Mouse (Mus musculus) gastrocnemius, postnatal 10 days (tissue): ENCODE data around the gene Actg1. TPM values are rescaled to one million over a fixed set of nuclear protein-coding genes. Genes with fewer than 3 reads are reported as not detected.
"Not testable (repeated sequence)": the region's sequence is repeated elsewhere in the genome, so short reads cannot be mapped to it uniquely, and the experiment has no call there.

Experiments used
- DNase-seq: peaks from one replicate; pipeline ENCODE4 v3.0.0; 2021; ENCODE audit warnings: mixed read lengths
- total RNA-seq, 2 experiments: library from RNA; stranded (reverse); gene quantifications; 2 replicates each; pipeline ENCODE4 v1.2.3; 2021

Actg1 gene
- total RNA-seq, 2 experiments from 2014 or later: 439 to 618 TPM

- no peak for DNase-seq
Observed at GRCm38 (mm10) chr11:120361295-120361694, 13.0 kb upstream of the Actg1 start, which contains the start of gene Fscn2. Gene Fscn2, plus strand, starts transcription at chr11:120361534.

DNA sequence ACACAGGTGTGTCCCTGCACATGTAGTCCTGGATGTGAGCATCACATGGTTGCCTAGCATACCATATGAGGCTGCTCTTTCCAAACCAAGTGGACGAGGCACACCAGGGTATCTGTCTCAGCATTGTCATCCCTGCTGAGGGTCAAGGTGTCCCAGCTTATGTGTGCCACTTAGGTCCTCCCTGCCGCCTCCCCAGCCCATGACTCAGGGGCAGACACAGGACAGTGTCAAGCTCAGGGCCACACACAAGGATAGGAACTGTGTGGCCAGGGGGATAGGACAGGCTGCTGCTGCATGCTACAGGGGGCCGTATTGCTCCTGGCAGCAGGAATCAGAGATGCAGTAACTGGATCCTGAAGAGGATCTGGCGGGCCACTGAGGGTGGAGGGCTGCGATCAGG, 12.4 kb upstream of the Actg1 start:
- DNase-seq: no peak

DNA sequence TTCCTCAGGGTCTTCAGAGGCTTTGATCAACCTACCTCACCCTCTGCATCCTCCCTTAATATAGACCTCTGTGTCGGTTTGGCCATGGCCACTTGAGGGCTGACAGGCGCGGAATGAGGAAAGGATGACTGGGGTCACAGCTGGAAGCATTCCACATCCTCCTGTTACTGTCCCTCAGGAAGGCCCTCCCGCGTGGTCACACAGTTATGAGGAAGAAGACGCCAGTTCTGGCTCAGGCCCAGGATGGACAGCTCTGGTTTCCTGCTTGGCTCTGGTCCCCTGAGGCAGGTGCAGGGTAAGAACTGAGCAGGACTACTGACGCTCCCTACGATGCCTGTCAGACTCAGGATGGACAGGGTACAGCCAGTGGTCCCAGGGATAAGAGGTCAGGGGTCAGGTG, 11.7 kb upstream of the Actg1 start:
- DNase-seq: peak; percentile 73

DNA sequence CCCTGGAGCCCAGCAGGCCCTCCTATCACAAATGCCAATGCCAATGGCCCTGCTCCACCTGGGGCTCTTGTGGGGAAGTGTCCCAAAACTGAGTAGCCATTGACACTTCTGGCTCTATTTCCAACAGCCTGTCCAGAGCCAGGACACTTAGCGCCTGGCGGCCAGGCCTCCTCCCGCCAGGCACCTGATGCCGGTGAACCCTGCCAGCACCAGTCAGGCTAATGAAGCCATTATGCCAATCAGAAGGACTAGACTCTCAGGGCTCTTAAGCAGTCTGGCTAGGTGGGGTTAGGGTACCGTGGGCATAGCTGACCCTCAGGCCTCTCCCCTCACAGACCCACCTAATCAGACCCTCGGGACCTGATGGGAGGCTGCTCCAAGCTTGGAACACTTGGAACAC, 11.0 kb upstream of the Actg1 start:
- no peak for DNase-seq

- DNase-seq: peak; percentile 67
Observed at GRCm38 (mm10) chr11:120357791-120358401, 9.6 kb upstream of the Actg1 start.

DNA sequence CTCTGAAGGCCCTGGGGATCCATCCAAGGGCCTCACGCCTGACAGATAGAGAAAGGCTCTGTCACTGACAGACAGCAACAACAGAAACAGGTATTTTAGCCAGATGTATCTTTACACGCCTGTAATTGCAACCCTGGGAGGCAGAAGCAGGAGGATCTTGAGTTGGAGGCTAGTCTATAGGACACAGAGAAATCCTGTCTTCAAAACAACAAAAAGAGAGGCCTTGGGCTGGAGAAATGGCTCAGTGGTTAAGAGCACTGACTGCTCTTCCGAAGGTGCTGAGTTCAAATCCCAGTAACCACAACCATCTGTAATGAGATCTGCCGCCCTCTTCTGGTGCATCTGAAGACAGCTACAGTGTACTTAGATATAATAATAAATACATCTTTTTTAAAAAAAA, 8.6 kb upstream of the Actg1 start:
- no peak for DNase-seq

- DNase-seq: no peak
Observed at GRCm38 (mm10) chr11:120356319-120356840, 8.0 kb upstream of the Actg1 start.

GRCm38 (mm10) chr11:120355277-120356039, 7.1 kb upstream of the Actg1 start:
- DNase-seq: peak; percentile 1

DNA sequence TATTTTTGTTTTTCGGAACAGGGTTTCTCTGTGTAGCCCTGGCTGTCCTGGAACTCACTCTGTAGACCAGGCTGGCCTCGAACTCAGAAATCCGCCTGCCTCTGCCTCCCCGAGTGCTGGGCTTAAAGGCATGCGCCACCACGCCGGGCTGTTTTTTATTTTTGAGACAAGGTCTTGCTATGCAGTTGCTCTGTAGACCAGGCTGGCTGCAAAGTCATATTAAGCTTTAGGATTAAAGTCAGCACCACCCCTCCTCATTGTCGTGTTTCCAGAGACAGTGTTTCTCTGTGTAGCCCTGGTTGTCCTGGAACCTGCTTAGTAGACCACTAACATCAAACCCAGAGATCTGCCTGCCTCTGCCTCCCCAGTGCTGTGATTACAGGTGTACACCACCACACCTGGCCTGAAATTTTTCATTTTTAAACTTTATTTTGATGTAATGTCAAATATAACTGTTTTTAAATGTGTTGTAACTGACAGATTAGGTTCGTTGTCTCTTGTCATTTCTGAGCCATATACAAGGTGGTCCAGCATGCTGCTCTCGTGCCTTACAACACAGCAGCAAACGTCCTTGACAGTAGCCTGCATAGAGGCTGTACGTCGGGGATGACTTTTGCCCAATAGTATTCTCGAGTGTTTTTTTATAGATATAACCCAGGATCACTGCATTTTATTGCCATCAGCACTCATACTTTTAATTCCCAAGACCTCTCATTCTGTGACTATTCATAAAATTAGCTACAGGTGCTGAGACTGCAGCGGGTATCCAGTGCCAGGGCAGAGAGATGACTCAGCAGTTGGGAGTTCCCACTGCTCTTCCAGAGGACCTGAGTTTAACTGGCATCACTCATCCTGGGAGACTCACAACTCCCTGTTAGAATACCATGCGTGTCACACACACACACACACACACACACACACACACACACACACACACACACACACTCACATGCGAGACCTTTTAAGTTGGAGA, 6.2 kb upstream of the Actg1 start:
- DNase-seq: peak; percentile 3

GRCm38 (mm10) chr11:120353500-120354303, 5.4 kb upstream of the Actg1 start:
- DNase-seq: peak; percentile 85

GRCm38 (mm10) chr11:120352571-120353290, 4.4 kb upstream of the Actg1 start:
- DNase-seq: peak; percentile 34

DNA sequence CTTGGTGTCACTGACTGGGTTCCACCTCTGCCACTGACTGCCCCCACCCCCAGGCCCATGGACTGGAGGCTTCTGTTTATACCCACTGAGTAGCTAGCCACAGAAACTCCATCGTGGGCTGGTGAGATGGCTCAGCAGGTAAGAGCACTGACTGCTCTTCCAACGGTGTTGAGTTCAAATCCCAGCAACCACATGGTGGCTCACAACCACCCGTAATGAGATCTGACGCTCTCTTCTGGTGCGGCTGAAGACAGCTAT, 3.7 kb upstream of the Actg1 start:
- DNase-seq: not testable (repeated sequence)

GRCm38 (mm10) chr11:120351250-120352092, 3.1 kb upstream of the Actg1 start:
- peak; percentile 18 for DNase-seq

DNA sequence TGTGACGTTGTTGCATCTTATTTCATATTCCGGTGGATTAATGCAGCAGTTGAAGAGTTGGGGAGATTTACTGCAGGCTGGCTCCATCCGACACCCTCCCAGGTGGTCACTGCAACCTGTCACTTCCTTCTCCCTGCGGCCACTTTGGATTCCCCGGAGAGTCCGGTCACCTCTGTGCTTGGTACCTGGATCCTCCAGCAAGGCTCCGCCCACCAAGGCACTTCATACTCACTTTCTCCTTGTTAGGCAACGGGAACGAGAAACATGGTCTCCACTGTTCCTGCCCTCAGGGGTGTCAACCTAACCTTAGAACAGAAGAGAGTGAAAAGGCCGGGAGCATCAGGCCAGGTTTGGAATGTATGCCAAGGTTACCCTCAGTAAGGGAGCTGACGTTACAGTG, 2.4 kb upstream of the Actg1 start:
- peak; percentile 35 for DNase-seq

GRCm38 (mm10) chr11:120349986-120350702, 1.8 kb upstream of the Actg1 start:
- DNase-seq: peak; percentile 91

- DNase-seq: peak; percentile 43
Observed at GRCm38 (mm10) chr11:120349371-120349985, 1.1 kb upstream of the Actg1 start.

DNA sequence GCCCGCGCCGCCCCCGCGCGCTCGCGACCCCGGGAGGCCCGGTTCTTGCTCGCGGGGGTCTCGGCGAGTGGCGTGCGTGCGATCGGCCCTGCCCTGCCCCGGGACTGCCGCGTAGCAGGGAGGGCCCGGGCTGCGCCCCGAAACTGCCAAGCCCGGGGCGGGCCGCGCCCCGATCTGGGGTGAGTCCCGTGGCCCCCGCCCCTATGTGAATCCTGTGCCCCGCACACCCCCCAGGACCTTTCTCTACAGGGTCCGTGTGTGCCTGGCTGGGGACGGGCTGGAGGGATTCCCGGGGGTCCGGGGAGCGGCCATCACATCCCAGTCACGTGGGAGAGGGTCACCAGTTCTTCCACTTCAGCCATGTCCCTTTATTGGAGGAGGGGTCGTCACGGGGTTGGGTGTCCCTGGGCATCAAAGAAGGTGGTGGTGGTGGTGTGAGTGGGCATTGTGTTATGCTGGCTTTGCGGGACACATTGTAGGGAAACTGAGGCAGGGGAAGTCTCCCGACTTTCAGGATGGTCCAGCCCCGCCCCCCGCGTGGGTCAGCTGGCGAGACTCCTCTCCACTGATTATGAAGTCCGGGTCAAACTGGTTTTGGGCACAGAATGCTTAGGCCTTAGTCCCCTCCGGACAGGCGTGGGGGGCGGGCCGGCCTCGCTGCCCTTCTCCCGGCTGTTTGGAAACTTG, 485 bp upstream of the Actg1 start:
- peak; percentile 73 for DNase-seq

GRCm38 (mm10) chr11:120347301-120347700, 1.0 kb downstream of the Actg1 start:
- DNase-seq: peak; percentile 14
